Mouse (Mus musculus) heart, postnatal 0 days (tissue): ENCODE measurements around the gene Rnf150.

ENCODE experiments used
- CTCF ChIP-seq: IDR thresholded peaks from 2 replicates; pipeline ENCODE4 v1.5.1; 2016; ENCODE audit warnings: antibody characterized with exemption, control low read depth, low read depth
- EP300 ChIP-seq: IDR thresholded peaks from 2 replicates; pipeline ENCODE4 v1.6.1; 2016; ENCODE audit warnings: antibody characterized with exemption, low read depth

GRCm38 (mm10) chr8:83011758-83012157, 148.6 kb downstream of the Rnf150 start:
- TF ChIP-seq CTCF (no peak), EP300 (no peak)
